8 mouse cellular contexts compared by ENCODE assay signal in the genomic region with DNA sequence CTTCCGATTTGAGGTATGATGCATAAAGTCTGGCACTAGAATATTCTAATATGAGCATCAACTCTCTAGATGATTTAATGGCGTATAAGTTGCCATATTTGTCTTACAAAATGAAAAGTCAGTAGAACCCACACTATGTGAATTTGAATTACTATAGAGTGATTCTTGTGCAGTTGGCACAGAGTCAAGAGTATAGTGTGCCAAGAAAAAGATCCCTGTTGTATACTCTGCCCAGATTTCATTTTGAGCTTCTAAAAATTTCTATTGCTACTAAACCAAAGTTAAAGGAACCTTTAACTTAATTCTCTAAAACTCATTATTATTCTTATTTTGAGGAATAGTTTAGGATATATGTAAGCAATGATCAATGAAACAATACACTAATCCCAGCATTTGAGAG. TPM values are rescaled to one million over a fixed set of nuclear protein-coding genes. Genes with fewer than 3 reads are reported as not detected.
DNase-seq lines count a peak whose midpoint lies in the region; ATAC-seq and TF ChIP-seq lines count a peak whose summit lies in the region.

TSS of gene C530008M17Rik (plus strand) at position 301 of the 400 bp plus-strand sequence.

- H3K4me1 ChIP-seq in testis, adult 2 months (ENCODE audit: control insufficient read depth, insufficient read depth, low read length): peaks cover 11% of the 10 kb centered on the region
- H3K4me1 ChIP-seq in neural tube, embryonic 13.5 days (replicated peaks): peaks cover 32% of the 10 kb centered on the region

- no peaks in the 10 kb centered on the region for H3K27me3 ChIP-seq in testis, adult 2 months (ENCODE audit: control insufficient read depth, insufficient read depth, low read length)
- H3K27me3 ChIP-seq in neural tube, embryonic 13.5 days: no peaks in the 10 kb centered on the region

- H3K36me3 ChIP-seq in testis, adult 2 months (ENCODE audit: control insufficient read depth, insufficient read depth, low read length): no peaks in the 10 kb centered on the region
- no peaks in the 10 kb centered on the region for H3K36me3 ChIP-seq in neural tube, embryonic 13.5 days

- TF ChIP-seq POLR2A in testis, adult 2 months (IDR thresholded peaks at IDR 0.05; ENCODE audit: control insufficient read depth, low read depth, low read length): no peak

- no peak for DNase-seq in gastrocnemius, adult 2 months
- DNase-seq in gastrocnemius, adult 8-10 months (ENCODE audit: low spot score in 2 of 2): no peak
- DNase-seq in testis, postnatal 10 days (ENCODE audit: low spot score): no peak
- no peak for DNase-seq in left cerebral cortex, adult 8-10 months (ENCODE audit: low spot score in 2 of 2)
- no peak for DNase-seq in cerebellum, adult 11 months

- WGBS in neural tube, embryonic 13.5 days: 89% methylated on average over 2 of the region's 2 CpGs

- no peak for ATAC-seq in neural tube, embryonic 13.5 days (ENCODE audit: low read depth)
- ATAC-seq in inflammation-experienced regulatory T-cells, adult 6 months: no peak

- no peak for TF ChIP-seq CTCF in gastrocnemius, adult 2 months (IDR thresholded peaks at IDR 0.05)
- TF ChIP-seq CTCF in testis, adult 2 months (IDR thresholded peaks at IDR 0.05; ENCODE audit: control insufficient read depth, insufficient read depth, insufficient replicate concordance, low read depth, low read length): no peak

- H3K9ac ChIP-seq in neural tube, embryonic 13.5 days: peak within 1 kb of the TSS; percentile 99

- 0 out of 2 replicates have a peak within 1 kb of the TSS, but pooled peaks have one; percentile 16 for H3K27ac ChIP-seq in gastrocnemius, adult 2 months
- no peak within 1 kb of the TSS for H3K27ac ChIP-seq in testis, adult 2 months (ENCODE audit: control insufficient read depth, insufficient read depth, low read depth, low read length)
- peak within 1 kb of the TSS; percentile 99 for H3K27ac ChIP-seq in neural tube, embryonic 13.5 days (replicated peaks)

- H3K4me2 ChIP-seq in neural tube, embryonic 13.5 days: peak within 1 kb of the TSS; percentile 78

- H3K4me3 ChIP-seq in gastrocnemius, adult 2 months: peak within 1 kb of the TSS; percentile 78
- peak within 1 kb of the TSS; percentile 60 for H3K4me3 ChIP-seq in testis, adult 2 months (ENCODE audit: control insufficient read depth, low read depth, low read length)
- peak within 1 kb of the TSS; percentile 95 for H3K4me3 ChIP-seq in neural tube, embryonic 13.5 days

- intact Hi-C loops in gastrocnemius, adult 2 months (cut with DNase I): loop anchor here (5.0 kb wide), 1 partner anchor 186 kb away; no protein-coding TSS in a partner anchor

- H3K9me3 ChIP-seq in neural tube, embryonic 13.5 days: no peaks in the 10 kb centered on the region

RNA-seq across cellular contexts. Expression of gene C530008M17Rik, which starts in this region (rescaled TPM):
- total RNA-seq in gastrocnemius, adult 2 months (2021): 1 to 10 TPM; 1.8 to 2.4 TPM
- 1 to 10 TPM; 1.4 to 2.1 (median 1.9) TPM for total RNA-seq in gastrocnemius, adult 8-10 months (2022)
- 187 and 199 TPM in 2 replicates for polyA plus RNA-seq in testis, adult 2 months (2012; rRNA removed)
- 10 to 100 TPM; 48.2 to 53.4 (median 51.1) TPM for total RNA-seq in left cerebral cortex, adult 8-10 months (2022)
- polyA plus RNA-seq in neural tube, embryonic 13.5 days (2015; fragmentation: Nextera tagmentation; extraction: Ambion mirVana): 58.5 and 62.3 TPM in 2 replicates
- polyA plus RNA-seq in inflammation-experienced regulatory T-cells, adult 6 months (2017; shearing (Covaris generic)): 1 to 10 TPM in 1 of 3 experiments, under 1 TPM in 2; 0.34 to 1.8 (median 0.58) TPM

Comparison
In these comparisons a context has a peak if more than half of its experiments do, and no peak if none do; other contexts are left out.
1. RNA of gene C530008M17Rik (total RNA-seq): 48.2 to 53.4 TPM in left cerebral cortex, adult 8-10 months; 1.8 to 2.4 TPM in gastrocnemius, adult 2 months and 1.4 to 2.1 TPM in gastrocnemius, adult 8-10 months; every median in the first group is over 10 times any median in the second.
2. RNA of gene C530008M17Rik (polyA plus RNA-seq): 187 to 199 TPM in testis, adult 2 months and 58.5 to 62.3 TPM in neural tube, embryonic 13.5 days; 0.34 to 1.8 TPM in inflammation-experienced regulatory T-cells, adult 6 months; every median in the first group is over 10 times any median in the second.
3. Peak in every context shown above with its lines, with median percentiles within 50 percentile points of each other: H3K4me3 ChIP-seq.